In the genomic region with DNA sequence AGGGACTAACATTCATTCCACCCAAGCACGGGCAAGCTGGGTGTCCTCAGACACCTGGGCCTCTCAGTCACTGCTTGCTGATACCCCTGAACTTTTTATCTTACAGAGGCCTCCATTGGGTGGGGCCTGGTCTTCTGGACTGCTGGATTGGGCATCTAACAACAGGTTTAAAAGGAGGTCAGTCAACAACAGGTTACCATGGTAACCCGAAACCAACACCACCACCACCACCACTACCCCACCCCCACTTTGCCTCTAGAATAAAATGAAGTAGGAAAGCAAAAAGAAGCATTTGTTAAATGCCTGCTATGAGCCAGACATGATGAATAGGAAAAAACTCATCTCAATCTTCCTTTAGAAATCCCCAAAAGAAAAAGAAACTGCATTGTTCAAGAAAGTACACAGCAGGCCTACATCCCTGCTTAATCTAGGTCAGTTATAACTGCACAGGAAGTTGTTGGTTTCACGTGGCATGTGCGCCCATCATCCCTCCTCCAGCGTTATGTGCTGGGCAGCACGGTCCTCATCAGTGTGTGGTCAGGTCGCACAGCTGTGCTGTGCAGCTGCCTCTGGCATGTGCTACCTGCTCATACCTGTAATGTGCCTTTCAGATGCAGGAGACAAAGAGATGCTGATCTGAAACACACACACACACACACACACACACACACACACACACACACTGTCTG, we compare ENCODE assay signal across 9 mouse cellular contexts. TPM values are rescaled to one million over a fixed set of nuclear protein-coding genes. Genes with fewer than 3 reads are reported as not detected.
DNase-seq lines count a peak whose midpoint lies in the region; ATAC-seq lines count a peak whose summit lies in the region.
"Had no signal": no experiment of that assay in that cellular context is flagged by ENCODE, and none has a peak within 500 bp of the region (broad histone marks: within the 10 kb centered on the region; RNA-seq: fewer than 3 reads in every experiment).

No protein-coding gene starts in this region.

- H3K9ac ChIP-seq in hindbrain, embryonic 12.5 days, result no peak overlapping the region
- no peak overlapping the region for H3K9ac ChIP-seq in forebrain, embryonic 13.5 days
- no peak overlapping the region for H3K9ac ChIP-seq in limb, embryonic 11.5 days (ENCODE audit: low read length)
- no peak overlapping the region for H3K9ac ChIP-seq in intestine, embryonic 15.5 days

- no peak for DNase-seq in hindbrain, embryonic 10.5 days (ENCODE audit: low spot score)
- no peak for DNase-seq in limb, embryonic 11.5 days (ENCODE audit: low spot score)
- peak; percentile 31 to 46 for DNase-seq in thymus, postnatal 10 days (ENCODE audit: low spot score in 2 of 2)
- no peak for DNase-seq in right cerebral cortex, postnatal 36 days (ENCODE audit: low spot score in 2 of 2)
- DNase-seq in cerebellum, adult 9-11 months, result no peak

- no peak overlapping the region for H3K4me2 ChIP-seq in hindbrain, embryonic 12.5 days (replicated peaks)
- no peak overlapping the region for H3K4me2 ChIP-seq in forebrain, embryonic 13.5 days
- no peak overlapping the region for H3K4me2 ChIP-seq in limb, embryonic 11.5 days (ENCODE audit: low read depth, severe bottlenecking)
- no peak overlapping the region for H3K4me2 ChIP-seq in intestine, embryonic 15.5 days (replicated peaks)

- H3K4me3 ChIP-seq in hindbrain, embryonic 10.5 days, result no peak overlapping the region
- H3K4me3 ChIP-seq in hindbrain, embryonic 12.5 days, result no peak overlapping the region
- no peak overlapping the region for H3K4me3 ChIP-seq in forebrain, embryonic 13.5 days
- H3K4me3 ChIP-seq in limb, embryonic 11.5 days (ENCODE audit: low read depth, low read length), result no peak overlapping the region
- no peak overlapping the region for H3K4me3 ChIP-seq in intestine, embryonic 15.5 days (replicated peaks)

- H3K4me1 ChIP-seq in hindbrain, embryonic 10.5 days (replicated peaks), result peaks cover 73% of the 10 kb centered on the region
- peaks cover 15% of the 10 kb centered on the region for H3K4me1 ChIP-seq in hindbrain, embryonic 12.5 days
- H3K4me1 ChIP-seq in forebrain, embryonic 13.5 days, result peaks cover 18% of the 10 kb centered on the region; the same call in 1 of the 2 replicates
- no peaks in the 10 kb centered on the region for H3K4me1 ChIP-seq in limb, embryonic 11.5 days (ENCODE audit: control insufficient read depth, insufficient read depth, low read length)
- H3K4me1 ChIP-seq in intestine, embryonic 15.5 days (replicated peaks), result no peaks in the 10 kb centered on the region

- peak overlapping the region; percentile 62; the same call in 1 of the 2 replicates for H3K27ac ChIP-seq in hindbrain, embryonic 10.5 days
- no peak overlapping the region for H3K27ac ChIP-seq in hindbrain, embryonic 12.5 days
- no peak overlapping the region for H3K27ac ChIP-seq in forebrain, embryonic 13.5 days
- no peak overlapping the region for H3K27ac ChIP-seq in limb, embryonic 11.5 days (replicated peaks; ENCODE audit: low read depth, low read length)
- H3K27ac ChIP-seq in intestine, embryonic 15.5 days, result no peak overlapping the region

- WGBS in hindbrain, embryonic 10.5 days, result 57% methylated on average over 7 of the region's 7 CpGs
- WGBS in hindbrain, embryonic 12.5 days, result 51% methylated on average over 7 of the region's 7 CpGs
- 56% methylated on average over 7 of the region's 7 CpGs for WGBS in forebrain, embryonic 13.5 days
- WGBS in limb, embryonic 11.5 days, result 64% methylated on average over 7 of the region's 7 CpGs
- 55% methylated on average over 7 of the region's 7 CpGs for WGBS in intestine, embryonic 15.5 days

- H3K27me3 ChIP-seq in hindbrain, embryonic 10.5 days (ENCODE audit: insufficient read depth, poor library complexity, severe bottlenecking), result no peaks in the 10 kb centered on the region
- H3K27me3 ChIP-seq in hindbrain, embryonic 12.5 days, result no peaks in the 10 kb centered on the region
- no peaks in the 10 kb centered on the region for H3K27me3 ChIP-seq in forebrain, embryonic 13.5 days
- no peaks in the 10 kb centered on the region for H3K27me3 ChIP-seq in limb, embryonic 11.5 days (ENCODE audit: control insufficient read depth, insufficient read depth, low read length)
- no peaks in the 10 kb centered on the region for H3K27me3 ChIP-seq in intestine, embryonic 15.5 days (replicated peaks)

- ATAC-seq in hindbrain, embryonic 12.5 days (ENCODE audit: low FRiP score), result no peak
- peak; percentile 44 for ATAC-seq in forebrain, embryonic 13.5 days
- peak; percentile 35; the same call in 1 of the 2 replicates for ATAC-seq in limb, embryonic 11.5 days (ENCODE audit: insufficient number of reproducible peaks, low FRiP score, low TSS enrichment, low read depth)
- ATAC-seq in intestine, embryonic 15.5 days, result no peak
- ATAC-seq: intestine, postnatal 0 days had no signal

- H3K36me3 ChIP-seq in hindbrain, embryonic 10.5 days, result no peaks in the 10 kb centered on the region
- no peaks in the 10 kb centered on the region for H3K36me3 ChIP-seq in hindbrain, embryonic 12.5 days
- H3K36me3 ChIP-seq in forebrain, embryonic 13.5 days (ENCODE audit: poor library complexity, severe bottlenecking), result no peaks in the 10 kb centered on the region
- no peaks in the 10 kb centered on the region for H3K36me3 ChIP-seq in limb, embryonic 11.5 days (ENCODE audit: control insufficient read depth, insufficient read depth, low read length)
- no peaks in the 10 kb centered on the region for H3K36me3 ChIP-seq in intestine, embryonic 15.5 days

- H3K9me3 ChIP-seq in hindbrain, embryonic 10.5 days, result no peaks in the 10 kb centered on the region
- no peaks in the 10 kb centered on the region for H3K9me3 ChIP-seq in hindbrain, embryonic 12.5 days (replicated peaks)
- H3K9me3 ChIP-seq in forebrain, embryonic 13.5 days (replicated peaks), result no peaks in the 10 kb centered on the region
- no peaks in the 10 kb centered on the region for H3K9me3 ChIP-seq in limb, embryonic 11.5 days (ENCODE audit: control insufficient read depth, low read length)
- no peaks in the 10 kb centered on the region for H3K9me3 ChIP-seq in intestine, embryonic 15.5 days

RNA-seq across cellular contexts. Expression of a gene that starts 28.6 kb away (rescaled TPM):
- 6.3 and 8.1 TPM in 2 replicates for polyA plus RNA-seq in hindbrain, embryonic 10.5 days (2016; fragmentation: Nextera tagmentation; extraction: Ambion mirVana)
- polyA plus RNA-seq in hindbrain, embryonic 12.5 days (2016; fragmentation: Nextera tagmentation; extraction: Ambion mirVana), result 9.7 and 11.2 TPM in 2 replicates
- 4.5 and 5.7 TPM in 2 replicates for polyA plus RNA-seq in forebrain, embryonic 13.5 days (2015; fragmentation: Nextera tagmentation; extraction: Ambion mirVana)
- polyA plus RNA-seq in limb, embryonic 11.5 days (2014; fragmentation: Nextera tagmentation; extraction: Ambion mirVana), result 4.8 and 6.1 TPM in 2 replicates
- 0.43 and 1.1 TPM in 2 replicates for polyA plus RNA-seq in intestine, embryonic 15.5 days (2015; fragmentation: Nextera tagmentation; extraction: Ambion mirVana)

Comparison
In these comparisons a context has a peak if more than half of its experiments do, and no peak if none do; other contexts are left out.
1. DNase-seq: peak in thymus, postnatal 10 days (2 of 2); none in hindbrain, embryonic 10.5 days (single experiment), limb, embryonic 11.5 days (single experiment), right cerebral cortex, postnatal 36 days (0 of 2) and cerebellum, adult 9-11 months (single experiment).
2. ATAC-seq: peak in forebrain, embryonic 13.5 days (single experiment) and limb, embryonic 11.5 days (single experiment); none in hindbrain, embryonic 12.5 days (single experiment) and intestine, embryonic 15.5 days (single experiment).